8 mouse cellular contexts compared by ENCODE assay signal in genomic region chr2:76338215-76339156, GRCm38 (mm10). TPM values are rescaled to one million over a fixed set of nuclear protein-coding genes. Genes with fewer than 3 reads are reported as not detected.
DNase-seq lines count a peak whose midpoint lies in the region; ATAC-seq and TF ChIP-seq lines count a peak whose summit lies in the region.

Gene Pde11a (minus strand): TSS chr2:76338774.

- 0 out of 2 replicates have a peak, but pooled peaks have one; percentile 8 for TF ChIP-seq CTCF in intestine, postnatal 0 days (IDR thresholded peaks at IDR 0.05; ENCODE audit: low read depth)

- H3K4me3 ChIP-seq in forebrain, embryonic 16.5 days (replicated peaks; ENCODE audit: low read length): peak within 1 kb of the TSS; percentile 49
- H3K4me3 ChIP-seq in intestine, postnatal 0 days (ENCODE audit: low read depth, low read length): peak within 1 kb of the TSS; percentile 45
- H3K4me3 ChIP-seq in liver, embryonic 13.5 days (replicated peaks): peak within 1 kb of the TSS; percentile 46
- H3K4me3 ChIP-seq in neural tube, embryonic 12.5 days: peak within 1 kb of the TSS; percentile 41

- peak; percentile 74 for ATAC-seq in frontal cortex, adult (ENCODE audit: low TSS enrichment)
- ATAC-seq in forebrain, embryonic 16.5 days: peak; percentile 76
- peak; percentile 98 for ATAC-seq in intestine, postnatal 0 days
- peak; percentile 57; the same call in 1 of the 2 replicates for ATAC-seq in liver, embryonic 13.5 days (ENCODE audit: low read depth)
- peak; percentile 68 for ATAC-seq in neural tube, embryonic 12.5 days (ENCODE audit: low FRiP score, low read depth)
- no peak for ATAC-seq in activated CD4-positive, CD25-positive, alpha-beta regulatory T cell, adult 4 months

- peak within 1 kb of the TSS; percentile 94 for H3K4me2 ChIP-seq in forebrain, embryonic 16.5 days (ENCODE audit: low read length)
- peak within 1 kb of the TSS; percentile 94 for H3K4me2 ChIP-seq in intestine, postnatal 0 days (replicated peaks; ENCODE audit: low read depth)
- H3K4me2 ChIP-seq in liver, embryonic 13.5 days: peak within 1 kb of the TSS; percentile 68
- H3K4me2 ChIP-seq in neural tube, embryonic 12.5 days (replicated peaks): peak within 1 kb of the TSS; percentile 95

- peaks cover 9% of the 10 kb centered on the region for H3K4me1 ChIP-seq in forebrain, embryonic 16.5 days (replicated peaks; ENCODE audit: control insufficient read depth, insufficient read depth, low read length)
- H3K4me1 ChIP-seq in intestine, postnatal 0 days (replicated peaks; ENCODE audit: control insufficient read depth, insufficient read depth, low read length): 0 out of 2 replicates have a peak, but pooled peaks cover 5% of the 10 kb centered on the region
- H3K4me1 ChIP-seq in liver, embryonic 13.5 days (replicated peaks): peaks cover 9% of the 10 kb centered on the region; the same call in 1 of the 2 replicates
- peaks cover 11% of the 10 kb centered on the region for H3K4me1 ChIP-seq in neural tube, embryonic 12.5 days

- H3K36me3 ChIP-seq in forebrain, embryonic 16.5 days (ENCODE audit: control insufficient read depth, insufficient read depth): no peaks in the 10 kb centered on the region
- no peaks in the 10 kb centered on the region for H3K36me3 ChIP-seq in intestine, postnatal 0 days (ENCODE audit: control insufficient read depth, insufficient read depth)
- no peaks in the 10 kb centered on the region for H3K36me3 ChIP-seq in liver, embryonic 13.5 days
- H3K36me3 ChIP-seq in neural tube, embryonic 12.5 days: no peaks in the 10 kb centered on the region

- H3K9ac ChIP-seq in forebrain, embryonic 16.5 days (replicated peaks; ENCODE audit: low read depth, low read length): peak within 1 kb of the TSS; percentile 59
- H3K9ac ChIP-seq in intestine, postnatal 0 days (ENCODE audit: low read depth, low read length): peak within 1 kb of the TSS; percentile 51
- peak within 1 kb of the TSS; percentile 29; the same call in 1 of the 2 replicates for H3K9ac ChIP-seq in liver, embryonic 13.5 days
- peak within 1 kb of the TSS; percentile 47 for H3K9ac ChIP-seq in neural tube, embryonic 12.5 days

- WGBS in forebrain, embryonic 16.5 days: 19% methylated on average over 40 of the region's 41 CpGs
- WGBS in intestine, postnatal 0 days: 15% methylated on average over 38 of the region's 41 CpGs
- WGBS in liver, embryonic 13.5 days (ENCODE audit: insufficient replicate concordance): 13% methylated on average over 41 of the region's 41 CpGs
- 17% methylated on average over 41 of the region's 41 CpGs for WGBS in neural tube, embryonic 12.5 days

- no peaks in the 10 kb centered on the region; the same call in 1 of the 2 replicates for H3K9me3 ChIP-seq in forebrain, embryonic 16.5 days (ENCODE audit: control insufficient read depth, low read length)
- H3K9me3 ChIP-seq in intestine, postnatal 0 days (ENCODE audit: control insufficient read depth): no peaks in the 10 kb centered on the region
- H3K9me3 ChIP-seq in liver, embryonic 13.5 days (replicated peaks): no peaks in the 10 kb centered on the region
- H3K9me3 ChIP-seq in neural tube, embryonic 12.5 days: no peaks in the 10 kb centered on the region

- no peak within 1 kb of the TSS for H3K27ac ChIP-seq in forebrain, embryonic 16.5 days (ENCODE audit: low read length)
- no peak within 1 kb of the TSS for H3K27ac ChIP-seq in intestine, postnatal 0 days (ENCODE audit: low read depth, low read length)
- no peak within 1 kb of the TSS for H3K27ac ChIP-seq in liver, embryonic 13.5 days
- H3K27ac ChIP-seq in neural tube, embryonic 12.5 days: no peak within 1 kb of the TSS

- no peaks in the 10 kb centered on the region for H3K27me3 ChIP-seq in forebrain, embryonic 16.5 days (replicated peaks; ENCODE audit: control insufficient read depth, insufficient read depth, low read length)
- H3K27me3 ChIP-seq in intestine, postnatal 0 days (replicated peaks; ENCODE audit: control insufficient read depth, insufficient read depth, low read length): no peaks in the 10 kb centered on the region; the same call in 1 of the 2 replicates
- peaks cover 38% of the 10 kb centered on the region for H3K27me3 ChIP-seq in liver, embryonic 13.5 days
- H3K27me3 ChIP-seq in neural tube, embryonic 12.5 days (replicated peaks): peaks cover 7% of the 10 kb centered on the region; the same call in 1 of the 2 replicates

- DNase-seq in frontal cortex, postnatal 14 days (ENCODE audit: low spot score in 2 of 2): no peak
- DNase-seq in adrenal gland, adult 2 months: peak; percentile 44
- no peak for DNase-seq in liver, embryonic 13.5 days

RNA-seq across cellular contexts. Expression of gene Pde11a, which starts in this region (rescaled TPM):
- total RNA-seq in adrenal gland, adult 2 months (2021): under 1 TPM; 0.17 to 0.31 TPM
- 0.09 TPM in 1 of 2 replicates, not detected in the other for polyA plus RNA-seq in adrenal gland, adult 2 months (2012; rRNA removed)
- polyA plus RNA-seq in forebrain, embryonic 16.5 days (2015; fragmentation: Nextera tagmentation; extraction: Ambion mirVana): 0.31 and 0.73 TPM in 2 replicates
- 0.17 and 0.27 TPM in 2 replicates for polyA plus RNA-seq in intestine, postnatal 0 days (2015; fragmentation: Nextera tagmentation; extraction: Ambion mirVana)
- polyA plus RNA-seq in liver, embryonic 13.5 days (2015; fragmentation: Nextera tagmentation; extraction: Ambion mirVana): 0.02 TPM in 1 of 2 replicates, not detected in the other
- 0.48 and 0.86 TPM in 2 replicates for polyA plus RNA-seq in neural tube, embryonic 12.5 days (2016; fragmentation: Nextera tagmentation; extraction: Ambion mirVana)
- 1 to 10 TPM; 6.6 to 6.9 TPM for polyA plus RNA-seq in activated CD4-positive, CD25-positive, alpha-beta regulatory T cell, adult 4 months (2017; shearing (Covaris generic))

Comparison
In these comparisons a context has a peak if more than half of its experiments do, and no peak if none do; other contexts are left out.
1. Peak in DNase-seq in adrenal gland, adult 2 months; RNA of the gene not detected or under 1 TPM.
2. Peak in ATAC-seq, H3K4me3 ChIP-seq, H3K9ac ChIP-seq and H3K4me2 ChIP-seq in forebrain, embryonic 16.5 days; RNA of the gene not detected or under 1 TPM.
3. Peak in ATAC-seq, H3K4me3 ChIP-seq, H3K9ac ChIP-seq and H3K4me2 ChIP-seq in intestine, postnatal 0 days; RNA of the gene not detected or under 1 TPM.
4. Peak in ATAC-seq, H3K4me3 ChIP-seq, H3K9ac ChIP-seq and H3K4me2 ChIP-seq in liver, embryonic 13.5 days; RNA of the gene not detected or under 1 TPM.
5. Peak in ATAC-seq, H3K4me3 ChIP-seq, H3K9ac ChIP-seq and H3K4me2 ChIP-seq in neural tube, embryonic 12.5 days; RNA of the gene not detected or under 1 TPM.